Mouse (Mus musculus) hematopoietic stem cell, adult 5-6 weeks (primary cell): ENCODE measurements around the gene Fmo4. TPM values are rescaled to one million over a fixed set of nuclear protein-coding genes. Genes with fewer than 3 reads are reported as not detected.
"Not testable (repeated sequence)": the region's sequence is repeated elsewhere in the genome, so short reads cannot be mapped to it uniquely, and the experiment has no call there.

Experiments
- ATAC-seq, 2 experiments: fragments of 125-278 bp in 1 of 2; replicated peaks in 1 of 2; 2 replicates each; pipeline ENCODE4 v1.8.0; 2016 to 2017; ENCODE audit warnings: inconsistent platforms in 2 of 2, mild to moderate bottlenecking in 2 of 2, moderate number of reproducible peaks in 2 of 2, low read depth in 1 of 2, moderate TSS enrichment in 1 of 2; ENCODE audit not compliant: low FRiP score in 2 of 2, poor library complexity in 2 of 2, severe bottlenecking in 2 of 2, insufficient read depth in 1 of 2, low TSS enrichment in 1 of 2
- total RNA-seq: library from RNA; stranded (forward); fragments of 172-1452, 232-1000 nt; gene quantifications from 2 replicates; pipeline ENCODE4 v1.2.3, GENCODE M21; 2017

The Fmo4 gene
- total RNA-seq, 1 experiment from 2014 or later: not detected

- no peak for ATAC-seq
Observed at GRCm38 (mm10) chr1:162813143-162813835, 483 bp downstream of the Fmo4 start.

GRCm38 (mm10) chr1:162808541-162808940 is 5.2 kb downstream of the Fmo4 start:
- ATAC-seq: no peak

- ATAC-seq: no peak
Observed at GRCm38 (mm10) chr1:162807441-162807840, 6.3 kb downstream of the Fmo4 start.

GRCm38 (mm10) chr1:162805011-162805410 is 8.8 kb downstream of the Fmo4 start:
- no peak for ATAC-seq

DNA sequence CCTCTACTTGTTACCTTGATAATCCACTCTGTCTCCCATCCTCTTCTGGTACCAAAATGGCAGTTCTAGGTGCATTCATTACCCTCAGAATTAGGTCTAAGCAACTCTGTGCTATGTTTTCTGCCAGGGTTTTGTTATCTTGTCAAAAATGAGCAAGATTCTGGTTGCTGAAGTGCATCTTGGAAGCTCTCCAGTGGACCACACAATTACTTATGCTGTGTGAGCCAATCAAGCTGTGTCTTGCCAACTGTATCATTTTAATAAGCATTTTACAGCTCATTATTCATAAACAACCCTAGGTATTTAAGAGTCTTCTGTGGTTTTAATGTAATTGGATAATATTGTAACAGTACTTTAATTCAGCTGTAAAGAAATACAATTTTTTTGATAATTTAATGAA is 17.3 kb downstream of the Fmo4 start:
- no peak for ATAC-seq

DNA sequence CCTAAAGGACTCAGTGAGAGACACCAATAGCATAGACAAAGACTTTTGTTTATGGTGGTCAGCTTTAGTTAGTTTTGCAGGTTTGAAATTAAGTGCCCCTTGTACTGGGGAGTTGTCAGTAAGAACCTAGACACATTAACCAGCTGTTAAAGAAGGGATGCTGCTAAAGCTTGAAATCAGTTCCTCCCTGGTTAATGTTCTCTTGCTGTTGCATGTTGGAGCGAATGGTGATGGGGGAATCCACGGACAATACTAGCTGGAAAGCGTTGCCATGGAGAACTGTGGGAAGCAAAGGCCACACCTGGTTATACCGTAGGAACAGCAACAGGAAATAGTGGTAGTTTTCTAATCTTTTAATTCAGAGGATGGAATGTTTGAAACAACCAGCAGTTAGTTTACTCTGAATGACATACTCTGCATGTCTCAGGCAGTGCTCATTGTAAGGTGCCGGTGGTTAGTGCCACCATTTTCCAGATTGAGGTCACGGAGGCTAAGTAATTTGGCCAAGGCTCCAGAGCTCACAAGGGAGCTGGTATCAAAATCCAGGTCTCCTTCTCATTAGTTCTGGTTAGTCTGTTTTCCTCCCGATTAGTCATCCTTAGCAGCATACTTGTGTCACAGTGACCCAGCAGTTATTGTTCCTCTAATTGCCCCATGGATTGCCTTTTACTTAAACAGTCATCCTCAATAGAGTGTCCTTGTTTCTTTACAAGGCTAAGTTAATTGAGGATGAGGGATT is 21.3 kb downstream of the Fmo4 start:
- no peak for ATAC-seq

DNA sequence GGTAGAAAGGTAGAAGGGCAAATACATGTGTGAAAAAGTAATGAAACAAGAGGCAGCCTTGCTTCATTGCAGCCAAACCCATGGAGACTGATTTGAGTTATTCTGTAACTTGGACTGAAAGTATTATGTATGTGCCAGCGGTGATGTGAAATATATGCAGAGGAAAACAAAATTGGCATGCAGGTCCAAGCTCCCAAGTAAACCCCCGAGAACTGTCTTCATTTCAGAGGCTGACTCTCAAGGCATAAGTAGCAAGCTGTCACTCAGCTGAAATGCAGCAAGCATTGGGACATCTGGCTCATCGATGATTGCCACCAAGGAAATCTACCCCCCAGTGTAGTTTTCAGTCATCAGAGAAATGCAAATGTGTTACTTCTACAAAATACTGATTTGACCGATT is 28.6 kb downstream of the Fmo4 start:
- ATAC-seq: no peak

- ATAC-seq: no peak
Observed at GRCm38 (mm10) chr1:162783669-162784248, 30.0 kb downstream of the Fmo4 start.

GRCm38 (mm10) chr1:162781035-162781434 is 32.7 kb downstream of the Fmo4 start:
- not testable (repeated sequence) for ATAC-seq

GRCm38 (mm10) chr1:162777943-162778538 is 35.7 kb downstream of the Fmo4 start:
- no peak for ATAC-seq

- no peak for ATAC-seq
Observed at GRCm38 (mm10) chr1:162773661-162774060, 40.1 kb downstream of the Fmo4 start.

GRCm38 (mm10) chr1:162771617-162772360 is 42.0 kb downstream of the Fmo4 start:
- ATAC-seq: no peak

GRCm38 (mm10) chr1:162752009-162752408 is 61.8 kb downstream of the Fmo4 start:
- no peak for ATAC-seq

DNA sequence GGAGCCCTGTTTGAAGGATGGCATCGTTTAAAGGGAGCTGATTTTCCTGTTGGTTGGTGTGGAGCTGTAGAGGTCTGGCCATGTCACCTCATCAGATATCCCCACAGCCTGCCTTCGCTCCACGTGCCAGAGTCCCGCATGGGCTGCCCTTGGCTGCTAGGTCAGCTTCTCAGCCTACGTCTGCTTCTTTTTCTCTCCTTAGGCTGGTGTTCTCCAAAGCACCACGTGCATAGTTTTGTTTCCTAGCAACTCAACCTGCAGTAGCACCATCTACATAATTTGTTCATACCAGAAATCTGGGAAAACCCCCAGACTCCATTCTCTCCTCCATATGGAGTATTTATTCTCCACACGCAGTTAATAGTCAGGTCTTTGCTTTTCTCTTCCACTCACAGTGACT is 64.2 kb downstream of the Fmo4 start:
- no peak for ATAC-seq

DNA sequence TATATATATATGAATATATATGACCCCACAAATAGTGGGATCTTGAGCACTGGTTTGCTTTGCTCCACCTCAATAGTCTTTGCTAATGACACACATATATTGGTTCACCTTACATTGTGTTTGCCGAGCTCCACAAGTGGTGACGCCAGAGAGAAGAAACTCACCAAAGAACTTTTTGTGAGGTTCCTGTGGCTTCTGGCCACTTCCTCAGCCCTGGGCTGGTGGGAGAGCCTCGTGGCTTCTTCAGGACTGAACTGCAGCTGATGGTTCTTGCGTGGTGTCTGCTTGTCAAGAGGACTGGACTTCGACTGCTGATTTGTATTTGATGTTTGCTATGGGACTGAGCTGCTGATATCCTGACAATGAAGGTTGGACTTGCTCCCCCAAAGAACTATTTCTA is 65.0 kb downstream of the Fmo4 start:
- no peak for ATAC-seq
